Mouse (Mus musculus): ENCODE measurements at regions not wholly inside any gene's neighbourhood (a gene's known extent, or its start where the extent isn't known, plus 50 kb on each side); places are given as distances from the start of the nearest gene placed in this dataset.
A peak's percentile ranks its signal among the peaks of the same experiment; 100 is the strongest.

- DNase-seq (ENCODE audit: low spot score), result no peak
- no peaks in the 10 kb centered on the region for H3K4me1 ChIP-seq (ENCODE audit: insufficient read depth, low read length)
- no peaks in the 10 kb centered on the region for H3K9me3 ChIP-seq (ENCODE audit: low read length)
- no peaks in the 10 kb centered on the region for H3K36me3 ChIP-seq (ENCODE audit: insufficient read depth, low read length)
- TF ChIP-seq CTCF (IDR thresholded peaks at IDR 0.05), result no peak
- no peaks in the 10 kb centered on the region for H3K27me3 ChIP-seq (ENCODE audit: insufficient read depth, low read length)
- no peak overlapping the region for H3K9ac ChIP-seq (replicated peaks; ENCODE audit: low read length, poor library complexity, severe bottlenecking)
- no peak for ATAC-seq (ENCODE audit: low FRiP score)
- no peak overlapping the region for H3K27ac ChIP-seq (ENCODE audit: low read depth, low read length)
- H3K4me3 ChIP-seq (ENCODE audit: low read depth, low read length), result no peak overlapping the region
- no peak overlapping the region for H3K4me2 ChIP-seq (ENCODE audit: low read depth, low read length, poor library complexity, severe bottlenecking)
Observed at GRCm38 (mm10) chr3:12224851-12225250, 1889.4 kb upstream of the Gm38303 start.

GRCm38 (mm10) chr3:12216035-12216434 is 1880.6 kb upstream of the Gm38303 start:
- Histone ChIP-seq H3K27me3 (ENCODE audit: insufficient read depth, low read length) (no peaks in the 10 kb centered on the region), H3K27ac (ENCODE audit: low read depth, low read length) (no peak overlapping the region), H3K4me1 (ENCODE audit: insufficient read depth, low read length) (no peaks in the 10 kb centered on the region), H3K36me3 (ENCODE audit: insufficient read depth, low read length) (no peaks in the 10 kb centered on the region), H3K4me2 (ENCODE audit: low read depth, low read length, poor library complexity, severe bottlenecking) (no peak overlapping the region), H3K9me3 (ENCODE audit: low read length) (no peaks in the 10 kb centered on the region), H3K9ac (replicated peaks; ENCODE audit: low read length, poor library complexity, severe bottlenecking) (no peak overlapping the region), H3K4me3 (ENCODE audit: low read depth, low read length) (no peak overlapping the region)
- TF ChIP-seq CTCF (IDR thresholded peaks at IDR 0.05), result no peak
- DNase-seq (ENCODE audit: low spot score) (no peak), ATAC-seq (ENCODE audit: low FRiP score) (no peak)
- WGBS, result 71% methylated on average over 1 of the region's 1 CpGs

- H3K36me3 ChIP-seq (ENCODE audit: insufficient read depth, low read length), result no peaks in the 10 kb centered on the region
- H3K4me1 ChIP-seq (ENCODE audit: insufficient read depth, low read length), result no peaks in the 10 kb centered on the region
- no peaks in the 10 kb centered on the region for H3K9me3 ChIP-seq (ENCODE audit: low read length)
- WGBS, result 76% methylated on average over 3 of the region's 3 CpGs
- no peak overlapping the region for H3K27ac ChIP-seq (ENCODE audit: low read depth, low read length)
- ATAC-seq (ENCODE audit: low FRiP score) (no peak), DNase-seq (ENCODE audit: low spot score) (no peak)
- H3K9ac ChIP-seq (replicated peaks; ENCODE audit: low read length, poor library complexity, severe bottlenecking), result no peak overlapping the region
- H3K27me3 ChIP-seq (ENCODE audit: insufficient read depth, low read length), result no peaks in the 10 kb centered on the region
- TF ChIP-seq CTCF (IDR thresholded peaks at IDR 0.05), result no peak
- no peak overlapping the region for H3K4me3 ChIP-seq (ENCODE audit: low read depth, low read length)
- no peak overlapping the region for H3K4me2 ChIP-seq (ENCODE audit: low read depth, low read length, poor library complexity, severe bottlenecking)
Observed at GRCm38 (mm10) chr3:12214821-12215220, 1879.3 kb upstream of the Gm38303 start.

- no peak overlapping the region for H3K9ac ChIP-seq (replicated peaks; ENCODE audit: low read length, poor library complexity, severe bottlenecking)
- H3K4me1 ChIP-seq (ENCODE audit: insufficient read depth, low read length), result no peaks in the 10 kb centered on the region
- ATAC-seq (ENCODE audit: low FRiP score), result no peak
- WGBS, result 45% methylated on average over 3 of the region's 3 CpGs
- H3K27ac ChIP-seq (ENCODE audit: low read depth, low read length), result no peak overlapping the region
- no peaks in the 10 kb centered on the region for H3K9me3 ChIP-seq (ENCODE audit: low read length)
- H3K4me2 ChIP-seq (ENCODE audit: low read depth, low read length, poor library complexity, severe bottlenecking), result no peak overlapping the region
- no peaks in the 10 kb centered on the region for H3K27me3 ChIP-seq (ENCODE audit: insufficient read depth, low read length)
- H3K36me3 ChIP-seq (ENCODE audit: insufficient read depth, low read length), result no peaks in the 10 kb centered on the region
- no peak overlapping the region for H3K4me3 ChIP-seq (ENCODE audit: low read depth, low read length)
- peak; percentile 3 for DNase-seq (ENCODE audit: low spot score)
- TF ChIP-seq CTCF (IDR thresholded peaks at IDR 0.05), result no peak
Observed at GRCm38 (mm10) chr3:12173371-12173770, 1837.9 kb upstream of the Gm38303 start.

- no peak overlapping the region for H3K4me3 ChIP-seq (ENCODE audit: low read depth, low read length)
- no peak overlapping the region for H3K9ac ChIP-seq (replicated peaks; ENCODE audit: low read length, poor library complexity, severe bottlenecking)
- ATAC-seq (ENCODE audit: low FRiP score) (no peak), DNase-seq (ENCODE audit: low spot score) (no peak)
- no peak overlapping the region for H3K4me2 ChIP-seq (ENCODE audit: low read depth, low read length, poor library complexity, severe bottlenecking)
- no peaks in the 10 kb centered on the region for H3K9me3 ChIP-seq (ENCODE audit: low read length)
- no peaks in the 10 kb centered on the region for H3K4me1 ChIP-seq (ENCODE audit: insufficient read depth, low read length)
- H3K27me3 ChIP-seq (ENCODE audit: insufficient read depth, low read length), result no peaks in the 10 kb centered on the region
- WGBS, result 77% methylated on average over 5 of the region's 5 CpGs
- TF ChIP-seq CTCF (IDR thresholded peaks at IDR 0.05), result no peak
- no peak overlapping the region for H3K27ac ChIP-seq (ENCODE audit: low read depth, low read length)
- no peaks in the 10 kb centered on the region for H3K36me3 ChIP-seq (ENCODE audit: insufficient read depth, low read length)
Observed at GRCm38 (mm10) chr3:12151329-12151728, 1815.8 kb upstream of the Gm38303 start.
